Mouse (Mus musculus) megakaryocyte-erythroid progenitor cell, adult 5-6 weeks (primary cell): ENCODE results near the gene Rimklb. TPM values are rescaled to one million over a fixed set of nuclear protein-coding genes. Genes with fewer than 3 reads are reported as not detected.
"Not testable (repeated sequence)": the region's sequence is repeated elsewhere in the genome, so short reads cannot be mapped to it uniquely, and the experiment has no call there.

Experiments
- ATAC-seq: replicated peaks from 2 replicates; pipeline ENCODE4 v1.8.0; 2016; ENCODE audit warnings: mild to moderate bottlenecking, inconsistent platforms; ENCODE audit not compliant: severe bottlenecking, poor library complexity, low FRiP score, low TSS enrichment
- total RNA-seq, 2 experiments: library from RNA; stranded (forward) in 1 of 2; stranded (reverse) in 1 of 2; fragments of 200-1000, 215-1000 nt in 1 of 2; fragments of >200 nt in 1 of 2; fragmentation: Nextera tagmentation in 1 of 2; gene quantifications; 2 replicates each; pipeline ENCODE4 v1.2.3; 2014 to 2017

The Rimklb gene
- total RNA-seq, 2 experiments from 2014 or later: not detected

DNA sequence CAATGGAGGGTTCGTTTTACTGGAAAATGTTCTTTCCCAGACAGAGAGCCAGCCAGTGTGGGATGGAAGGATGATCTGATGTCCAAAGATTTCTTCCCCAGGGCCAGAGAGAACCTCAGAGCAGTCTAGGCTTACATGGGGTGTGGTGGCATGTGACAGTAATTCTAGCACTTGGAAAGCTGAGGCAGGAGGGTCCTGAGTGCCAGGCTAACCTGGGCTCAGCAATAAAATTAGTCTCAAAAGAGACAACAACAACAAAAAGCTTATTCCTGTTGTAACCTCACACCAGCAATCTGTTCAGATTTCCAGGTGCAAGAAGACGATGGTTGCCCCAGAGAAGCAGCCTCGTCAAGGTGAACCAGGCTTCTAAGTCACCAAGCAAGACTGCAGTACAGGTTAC lies 7.0 kb upstream of the Rimklb start, which contains the start of gene Mfap5:
Gene Mfap5, plus strand, starts transcription at position 301 of the 400 bp plus-strand sequence.
- no peak for ATAC-seq

DNA sequence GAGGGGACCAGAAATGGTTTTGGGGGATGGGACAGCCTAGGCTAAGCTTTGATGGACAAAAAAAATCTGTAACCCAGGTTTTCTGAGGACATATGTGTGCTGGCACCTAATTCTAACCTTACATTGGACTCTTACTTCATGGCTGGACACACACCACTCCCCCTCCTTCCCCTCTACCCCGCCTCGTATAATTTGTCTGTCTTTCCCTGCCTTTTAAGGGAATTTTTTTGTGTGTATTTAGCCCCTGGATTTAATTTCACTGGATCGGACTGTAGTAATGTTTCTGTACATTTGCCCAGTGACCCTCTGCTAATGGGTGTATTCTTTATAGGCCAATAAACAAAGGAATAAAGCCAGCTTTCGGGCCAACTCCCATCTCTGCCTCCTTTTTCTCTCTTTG lies 6.5 kb upstream of the Rimklb start:
- ATAC-seq: no peak

DNA sequence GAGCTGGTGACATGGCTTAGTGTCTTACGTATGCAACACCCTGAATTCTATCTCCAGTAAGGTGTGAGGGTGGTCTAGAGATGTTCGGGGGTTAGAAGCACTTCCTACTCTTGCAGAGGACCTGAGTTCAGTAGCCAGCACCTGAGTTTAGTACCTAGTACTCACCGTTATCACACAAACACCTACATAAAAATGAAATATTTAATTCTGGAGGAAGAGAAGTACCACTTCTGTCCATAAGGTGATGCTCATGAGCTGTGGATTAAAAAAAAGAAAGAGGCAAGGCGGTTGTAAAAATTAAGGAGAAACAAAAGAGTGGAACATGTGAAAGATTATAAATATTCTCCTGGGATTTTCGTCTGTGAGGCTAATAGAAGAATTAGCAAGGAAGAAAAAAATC lies 2.1 kb downstream of the Rimklb start:
- peak; percentile 53 for ATAC-seq

DNA sequence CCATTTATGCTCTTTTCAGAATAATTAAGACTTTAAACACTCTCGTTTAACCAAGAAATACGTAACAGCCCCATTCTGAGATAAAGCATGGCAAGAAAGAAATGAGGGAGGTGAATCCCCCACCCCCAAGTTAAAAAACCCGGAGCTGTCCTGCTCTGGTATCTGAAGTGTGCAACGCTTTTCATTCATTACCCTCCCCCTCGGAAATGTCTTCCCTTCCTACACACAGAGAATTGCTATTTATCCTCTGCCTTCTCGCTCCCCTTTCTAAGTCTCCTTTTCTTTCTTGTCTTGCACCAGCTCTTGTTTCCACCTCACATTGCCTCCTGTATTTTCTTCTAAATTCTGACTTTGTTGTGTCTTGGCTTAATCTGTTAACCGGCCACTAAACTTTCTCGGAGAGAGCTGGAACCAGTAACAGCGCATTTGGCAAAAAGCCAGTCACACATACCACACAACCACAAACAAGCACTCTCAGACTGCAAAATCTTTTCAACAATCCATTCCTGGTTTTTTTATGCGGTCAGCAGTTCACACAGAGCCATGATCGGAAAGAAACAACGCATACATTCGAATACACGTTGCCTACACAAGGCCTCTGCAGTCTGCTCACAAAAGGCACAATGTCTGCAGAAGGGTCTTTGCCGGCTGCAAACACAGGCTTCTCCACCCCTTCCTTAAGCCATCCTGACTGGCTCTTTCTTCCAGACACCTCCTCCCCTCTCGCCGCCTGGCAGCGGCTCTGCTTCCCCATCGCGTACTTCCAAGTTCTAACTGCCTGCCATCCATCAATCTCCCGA lies 3.3 kb downstream of the Rimklb start:
- no peak for ATAC-seq

DNA sequence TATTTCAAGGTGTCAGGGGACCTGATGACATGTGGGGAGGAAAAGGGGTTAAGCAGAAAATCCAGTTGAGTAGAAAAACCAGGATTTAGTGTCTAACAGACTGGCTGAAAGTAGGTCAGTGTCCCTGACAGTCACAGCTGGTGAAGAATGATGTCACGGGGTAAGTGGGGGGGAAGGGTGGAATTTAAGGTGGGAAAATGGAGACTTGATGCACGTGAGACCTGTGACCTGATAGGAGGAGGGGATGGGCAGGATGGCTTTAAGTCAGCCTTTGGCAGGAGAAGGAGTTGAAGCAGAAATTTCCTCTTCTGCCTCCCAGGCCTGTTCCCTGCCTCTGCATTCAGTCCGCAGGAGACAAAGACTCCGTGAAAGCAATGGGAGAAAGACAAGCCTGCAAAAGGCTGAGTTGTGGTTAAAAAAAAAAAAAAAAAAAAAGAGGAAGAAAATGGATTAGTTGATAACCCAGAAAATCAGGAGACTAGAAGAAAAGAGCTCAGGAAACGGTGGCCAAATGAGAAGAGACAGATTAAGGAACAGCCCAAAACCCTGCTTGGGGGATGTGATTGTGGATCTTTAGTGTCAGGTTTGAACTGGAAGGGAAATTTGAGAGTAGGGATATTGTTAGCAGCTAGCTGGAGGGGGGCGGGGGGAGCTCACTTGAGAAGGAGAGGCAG lies 4.6 kb downstream of the Rimklb start:
- no peak for ATAC-seq

DNA sequence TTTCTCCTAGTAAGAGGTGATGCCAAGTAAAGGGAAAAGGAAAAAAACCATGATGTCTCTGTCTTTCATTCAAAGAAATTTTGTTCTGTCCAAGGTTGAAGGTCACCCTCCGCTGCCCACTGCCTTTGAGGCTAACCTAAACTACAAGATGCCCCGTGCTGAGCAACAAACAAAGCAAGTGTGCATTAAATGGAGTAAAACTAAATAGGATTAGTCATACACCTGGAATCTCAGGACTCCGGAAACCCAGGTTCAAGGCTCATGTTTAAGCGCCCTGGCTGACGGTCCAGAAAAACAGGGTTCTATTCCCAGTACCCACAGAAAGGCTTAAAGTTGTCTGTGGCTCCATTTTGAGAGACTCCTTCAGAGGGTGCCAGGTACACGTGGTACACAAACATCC lies 6.1 kb downstream of the Rimklb start:
- no peak for ATAC-seq

DNA sequence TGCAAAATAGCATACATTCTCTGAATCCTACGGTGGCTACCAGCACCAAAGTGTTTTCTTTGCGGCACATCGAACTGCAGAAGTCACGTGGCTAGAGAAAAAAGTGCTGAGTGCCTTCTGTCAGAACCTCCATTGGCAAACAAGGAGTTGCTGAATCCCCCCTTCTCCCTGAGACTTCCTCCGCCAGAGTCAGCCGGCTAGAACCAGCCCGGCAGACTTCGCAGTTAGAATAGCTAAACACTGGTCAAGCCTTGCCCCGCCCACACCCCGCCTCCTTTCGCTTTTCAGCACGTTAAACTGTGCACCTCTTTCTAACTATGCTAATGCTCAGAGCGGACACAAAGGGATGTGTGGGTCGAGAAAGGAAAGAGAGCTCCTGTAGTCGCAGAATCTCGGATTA lies 7.0 kb downstream of the Rimklb start:
- ATAC-seq: peak; percentile 43

DNA sequence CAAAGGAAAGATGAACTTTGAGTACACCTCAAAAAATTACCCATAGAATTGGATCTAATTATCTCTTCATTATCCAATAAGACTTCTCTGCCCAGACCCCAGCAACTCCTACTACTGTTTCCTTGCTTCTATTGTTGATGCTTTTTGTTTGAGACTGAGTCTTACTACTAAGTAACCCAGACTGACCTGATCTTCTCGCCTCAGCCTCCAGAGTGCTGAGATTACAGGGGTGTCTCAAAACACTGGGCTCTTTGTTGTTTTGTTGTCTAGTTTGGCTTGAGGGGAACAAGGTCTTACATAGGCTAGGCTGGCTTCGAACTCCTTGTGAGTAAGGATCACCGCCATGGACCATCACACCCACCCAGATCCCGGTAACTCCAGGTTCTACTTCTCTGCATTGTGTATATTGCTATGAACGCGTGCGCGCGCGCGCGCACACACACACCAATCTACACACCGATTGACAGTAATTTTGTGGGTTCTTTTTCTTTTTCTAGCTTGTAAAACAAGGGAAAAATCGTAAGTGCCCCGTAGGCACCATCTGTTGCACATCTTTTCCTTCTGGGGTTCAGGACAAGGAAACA lies 7.5 kb downstream of the Rimklb start:
- no peak for ATAC-seq

DNA sequence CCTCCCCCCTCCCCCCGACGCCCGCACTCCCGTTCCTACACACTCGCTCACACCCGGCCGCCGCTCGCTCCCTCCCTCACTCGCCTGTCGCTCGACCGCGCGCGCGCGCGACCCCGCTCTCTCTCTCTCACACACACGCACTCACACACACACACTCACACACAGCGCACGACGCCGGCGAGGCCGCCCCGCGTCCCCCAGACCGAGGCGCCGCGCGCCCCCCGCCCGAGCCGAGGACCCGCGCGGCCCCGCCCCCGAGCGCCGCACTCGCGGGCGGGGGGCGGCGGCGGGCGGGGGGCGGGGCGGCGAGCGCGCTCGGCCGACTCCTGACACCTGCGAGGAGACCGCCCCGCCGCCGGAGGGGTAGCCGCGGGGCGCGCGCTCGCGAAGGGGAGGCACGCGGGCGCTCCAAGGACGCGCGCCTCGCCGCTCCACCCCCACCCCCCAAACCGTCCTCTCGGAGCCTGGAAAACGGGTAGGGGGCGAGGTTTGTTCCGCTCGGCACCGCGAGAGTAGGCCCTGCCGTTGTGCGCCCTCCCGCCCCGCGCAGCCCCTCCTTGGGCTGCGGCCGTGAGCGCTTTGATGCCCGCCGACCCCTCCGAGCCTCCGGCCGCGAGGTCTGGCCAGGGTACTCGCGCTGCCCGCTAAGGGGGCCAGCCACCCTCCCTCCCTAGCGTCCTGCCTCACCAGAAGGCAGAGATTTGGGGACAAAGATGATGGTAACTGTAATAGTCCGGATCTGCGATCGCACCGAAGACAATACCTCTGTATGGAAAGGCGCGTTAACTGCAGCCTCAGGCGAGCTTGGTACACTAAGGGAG lies 12.1 kb downstream of the Rimklb start:
- no peak for ATAC-seq

DNA sequence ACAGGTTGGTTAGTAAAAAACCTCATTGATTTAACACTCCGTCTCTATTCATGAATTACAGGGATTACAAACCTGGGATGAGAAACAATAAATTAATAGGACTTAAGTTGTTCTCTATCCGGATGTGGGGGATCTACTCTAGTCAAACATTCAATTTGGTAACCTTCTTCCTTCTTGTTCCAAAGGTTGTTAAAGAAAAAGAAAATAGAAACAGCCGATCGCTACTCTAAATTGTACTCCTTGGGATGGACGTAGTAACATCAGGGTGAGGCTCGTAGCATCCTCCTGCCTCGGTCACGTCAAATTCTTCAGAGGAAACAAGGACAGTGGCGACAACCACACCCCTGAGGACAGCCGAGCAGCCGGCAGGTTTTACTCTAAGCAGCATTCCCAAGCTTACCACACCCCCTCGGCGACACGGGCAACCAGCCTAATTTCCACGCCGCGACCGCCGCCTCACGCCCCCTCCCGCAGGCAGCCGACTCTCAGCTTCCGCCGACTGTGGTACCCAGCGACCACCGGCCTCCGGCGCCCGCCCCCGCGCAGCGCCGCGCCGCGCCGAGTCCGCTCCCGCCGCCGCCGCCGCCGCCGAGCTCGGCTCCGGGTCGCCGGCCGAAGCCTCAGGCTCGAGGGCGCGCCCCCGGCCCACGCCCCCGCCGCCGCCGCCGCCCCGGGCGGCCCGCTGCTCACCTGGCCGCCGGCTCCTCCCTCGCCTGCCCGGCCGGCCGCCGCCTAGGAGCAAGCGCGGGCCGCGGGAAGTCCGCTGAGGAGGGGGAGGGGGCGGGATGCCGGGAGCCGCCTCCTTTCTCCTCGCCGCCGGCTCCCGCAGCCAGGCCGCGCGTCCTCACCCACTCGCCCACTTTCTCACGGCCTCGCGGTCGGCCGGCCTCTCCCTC lies 12.9 kb downstream of the Rimklb start:
- 0 out of 2 replicates have a peak, but pooled peaks have one; percentile 33 for ATAC-seq

DNA sequence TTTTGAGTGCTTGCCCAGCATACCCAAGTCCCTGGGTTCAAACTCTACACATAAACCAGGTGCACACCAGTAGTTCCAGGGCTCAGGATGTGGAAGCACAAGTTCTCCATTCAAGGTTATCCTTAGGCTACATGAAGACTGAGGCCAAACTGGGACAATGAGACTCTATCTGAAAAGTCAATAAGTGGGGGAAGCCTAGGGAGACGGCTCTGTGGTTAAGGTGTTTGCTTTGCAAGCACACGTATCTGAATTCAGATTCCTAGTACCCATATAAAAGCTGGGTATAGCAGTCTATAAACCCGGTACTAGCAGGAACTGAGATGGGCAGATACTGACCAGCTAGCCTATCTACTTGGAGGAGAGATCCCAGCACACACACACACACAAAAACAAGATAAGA lies 20.5 kb downstream of the Rimklb start:
- ATAC-seq: no peak

DNA sequence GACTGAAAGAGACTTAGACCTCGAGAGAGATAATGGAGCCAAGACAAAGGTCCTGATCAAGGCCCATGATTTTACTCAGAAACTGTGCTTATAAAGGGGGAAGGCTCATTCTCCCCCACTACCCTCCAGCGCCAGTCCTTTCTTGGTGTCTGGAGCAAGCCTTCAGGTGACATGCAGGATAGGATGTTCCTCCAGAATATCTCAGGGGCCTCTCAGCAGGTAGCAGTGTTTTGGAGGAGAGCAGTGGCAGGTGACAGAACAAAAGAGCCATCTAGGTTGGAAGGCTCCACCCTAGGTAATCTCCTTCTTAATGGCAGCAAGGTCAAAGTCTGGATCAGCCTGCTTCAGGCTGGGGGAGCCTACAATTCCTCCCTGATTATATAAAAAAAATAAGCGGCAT lies 27.1 kb downstream of the Rimklb start:
- ATAC-seq: not testable (repeated sequence)

DNA sequence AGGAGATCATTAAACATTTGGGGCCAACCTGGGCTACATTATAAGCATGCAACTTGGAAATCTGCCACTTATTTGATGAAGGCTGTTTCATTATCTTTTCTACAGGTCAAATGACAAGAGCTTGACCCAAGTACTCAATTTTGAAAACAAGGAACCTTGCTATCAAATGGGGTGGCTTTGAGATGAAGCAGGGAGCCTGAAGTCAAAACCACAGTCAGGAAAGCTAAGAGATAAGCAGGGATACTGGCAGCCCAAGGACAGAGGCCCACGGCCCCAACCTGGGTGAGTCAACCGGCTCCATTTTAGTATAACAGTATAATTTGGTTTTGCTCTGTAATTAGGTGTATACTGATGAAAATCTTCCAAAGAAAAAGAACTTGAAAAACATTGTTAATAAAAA lies 28.3 kb downstream of the Rimklb start:
- ATAC-seq: no peak

DNA sequence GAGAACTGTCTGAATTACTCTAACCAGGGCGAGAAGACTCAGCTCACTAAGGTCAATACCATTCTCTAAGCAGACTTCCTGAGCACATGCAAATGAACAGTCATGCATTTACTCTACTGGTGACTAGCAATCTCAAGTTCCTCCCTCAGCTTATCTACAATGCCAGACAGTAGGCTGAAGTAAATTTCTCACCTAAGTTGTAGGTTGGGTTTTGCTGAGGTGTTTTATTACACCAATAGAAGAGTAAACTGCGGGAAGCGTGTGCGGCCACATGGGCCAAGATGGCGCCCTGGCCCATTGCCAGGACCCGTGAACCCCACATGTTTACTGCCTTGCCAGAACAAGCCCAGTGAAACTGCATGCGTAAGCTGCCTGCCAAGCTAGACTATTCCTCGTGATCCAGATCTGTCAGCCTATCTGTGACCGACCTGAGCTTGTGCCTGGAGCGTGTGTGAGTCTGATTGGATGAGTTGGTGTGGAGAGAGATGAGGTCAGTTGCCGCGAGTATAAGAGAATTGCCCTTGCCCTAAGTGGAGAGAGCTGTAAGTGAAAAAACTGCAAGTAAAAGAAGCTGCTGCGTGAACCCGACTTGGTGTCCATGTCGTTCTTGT lies 29.4 kb downstream of the Rimklb start:
- peak; percentile 83 for ATAC-seq

DNA sequence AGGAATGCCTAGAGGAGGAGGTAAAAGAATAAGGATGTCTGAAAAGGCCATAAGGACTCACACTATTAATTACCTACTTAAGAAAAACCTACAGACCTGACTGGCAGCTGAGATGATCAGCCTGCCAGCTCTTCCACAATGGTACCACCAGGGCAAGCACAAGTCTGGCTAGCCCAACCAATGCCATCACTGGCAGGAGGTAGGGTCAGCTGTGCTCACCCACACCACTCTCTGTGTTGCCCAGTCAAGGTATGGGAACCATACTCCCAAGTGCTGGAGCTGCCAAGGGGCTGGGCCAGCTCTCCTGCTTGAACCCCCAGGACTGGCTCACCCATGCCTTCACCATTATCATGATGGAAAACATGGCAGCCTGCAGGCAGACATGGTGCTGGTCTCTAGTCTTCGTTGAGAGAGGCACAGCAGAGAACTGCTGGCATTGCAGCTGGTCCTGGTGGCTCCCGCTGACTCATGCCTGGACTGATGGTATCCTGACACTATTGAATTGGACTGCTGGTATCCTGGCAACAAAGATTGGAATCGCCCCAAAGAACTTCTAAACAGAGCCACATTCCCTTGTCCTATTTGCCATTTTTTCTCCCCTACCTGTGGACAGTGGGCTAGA lies 32.4 kb downstream of the Rimklb start:
- ATAC-seq: no peak

DNA sequence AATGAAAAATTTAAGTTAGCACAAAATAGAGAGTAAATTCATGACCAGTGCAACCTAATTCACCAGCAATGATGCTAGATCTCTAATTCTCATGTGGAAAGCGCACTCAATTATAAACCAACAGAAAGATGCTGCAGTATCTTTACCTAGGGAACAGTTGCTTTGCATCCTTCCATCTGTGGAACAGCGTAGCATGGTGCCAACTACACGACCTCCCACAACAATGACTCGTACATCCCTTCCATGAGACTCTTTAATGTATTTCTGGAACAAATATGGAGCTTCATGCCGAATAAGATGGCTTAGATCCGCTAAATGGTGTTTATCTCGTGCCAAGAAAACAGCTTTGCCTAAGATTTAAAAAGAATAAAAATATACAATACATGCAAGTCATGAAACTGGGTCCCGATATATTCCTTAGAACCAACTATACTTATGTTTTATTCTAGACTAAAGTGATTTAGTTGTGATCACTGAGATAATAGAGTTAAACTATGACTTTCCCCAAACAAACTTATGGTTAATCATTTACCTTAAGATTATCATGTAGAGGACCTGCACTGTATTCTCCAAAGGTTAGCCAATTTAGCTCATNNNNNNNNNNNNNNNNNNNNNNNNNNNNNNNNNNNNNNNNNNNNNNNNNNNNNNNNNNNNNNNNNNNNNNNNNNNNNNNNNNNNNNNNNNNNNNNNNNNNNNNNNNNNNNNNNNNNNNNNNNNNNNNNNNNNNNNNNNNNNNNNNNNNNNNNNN lies 39.4 kb downstream of the Rimklb start:
- ATAC-seq: no peak

DNA sequence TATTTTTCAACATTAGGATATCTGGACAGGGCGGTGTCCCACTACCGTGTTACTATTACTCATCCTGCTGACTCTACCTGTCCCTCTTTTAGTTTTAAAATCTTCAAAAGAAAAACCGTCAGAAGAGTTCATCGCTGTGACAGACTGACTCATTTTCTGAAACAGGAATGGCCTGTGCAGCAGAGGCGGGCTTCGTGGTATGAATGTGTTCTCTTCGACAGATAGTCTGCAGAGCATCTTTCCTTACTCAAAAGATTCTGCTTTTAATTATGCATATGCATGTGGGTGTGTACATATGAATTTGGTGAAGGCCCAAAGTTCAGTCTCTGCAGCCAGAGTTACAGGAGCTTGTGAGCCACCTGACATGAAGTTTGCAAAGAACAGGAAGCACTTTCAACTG lies 50.7 kb downstream of the Rimklb start:
- no peak for ATAC-seq
